Mouse (Mus musculus) ovary, adult 18-20 months (tissue): ENCODE measurements around the gene Pla1a.
"Not testable (repeated sequence)": the region's sequence is repeated elsewhere in the genome, so short reads cannot be mapped to it uniquely, and the experiment has no call there.

Experiments used
- DNase-seq: peaks from one replicate; pipeline ENCODE4 v3.0.0; 2022; ENCODE audit warnings: low spot score, mixed read lengths

Gene Pla1a

DNA sequence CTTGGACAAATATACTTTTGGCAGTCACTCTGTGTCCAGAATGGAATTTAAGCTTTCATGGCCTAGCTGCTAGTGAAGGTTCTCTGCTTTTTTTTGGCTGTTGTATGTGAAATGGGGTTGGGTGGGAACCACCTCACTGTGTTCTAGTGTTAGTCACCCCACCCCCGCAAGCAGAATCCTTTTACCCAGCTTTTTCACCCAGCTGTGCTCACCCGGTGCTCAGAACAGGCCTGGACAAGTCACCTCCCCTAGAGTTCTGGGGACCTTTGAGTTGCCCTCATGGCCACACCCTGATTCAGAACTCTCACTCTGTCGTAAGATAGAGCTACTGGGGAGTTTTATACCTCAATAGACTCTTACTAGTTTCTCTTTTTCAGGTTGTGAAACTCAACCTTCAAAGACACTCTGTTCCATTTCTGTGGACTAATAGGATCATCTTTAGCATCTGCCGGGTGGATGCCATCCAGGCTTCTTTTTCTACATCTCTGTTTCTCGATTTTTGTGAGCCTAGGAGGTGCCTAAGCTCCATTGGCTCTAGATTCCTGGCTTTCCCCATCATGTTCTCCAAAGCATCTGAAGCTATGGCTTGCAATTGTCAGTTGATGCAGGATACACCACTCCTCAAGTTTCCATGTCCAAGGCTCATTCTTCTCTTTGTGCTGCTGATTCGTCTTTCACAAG, 25.8 kb upstream of the Pla1a start:
- no peak for DNase-seq

DNA sequence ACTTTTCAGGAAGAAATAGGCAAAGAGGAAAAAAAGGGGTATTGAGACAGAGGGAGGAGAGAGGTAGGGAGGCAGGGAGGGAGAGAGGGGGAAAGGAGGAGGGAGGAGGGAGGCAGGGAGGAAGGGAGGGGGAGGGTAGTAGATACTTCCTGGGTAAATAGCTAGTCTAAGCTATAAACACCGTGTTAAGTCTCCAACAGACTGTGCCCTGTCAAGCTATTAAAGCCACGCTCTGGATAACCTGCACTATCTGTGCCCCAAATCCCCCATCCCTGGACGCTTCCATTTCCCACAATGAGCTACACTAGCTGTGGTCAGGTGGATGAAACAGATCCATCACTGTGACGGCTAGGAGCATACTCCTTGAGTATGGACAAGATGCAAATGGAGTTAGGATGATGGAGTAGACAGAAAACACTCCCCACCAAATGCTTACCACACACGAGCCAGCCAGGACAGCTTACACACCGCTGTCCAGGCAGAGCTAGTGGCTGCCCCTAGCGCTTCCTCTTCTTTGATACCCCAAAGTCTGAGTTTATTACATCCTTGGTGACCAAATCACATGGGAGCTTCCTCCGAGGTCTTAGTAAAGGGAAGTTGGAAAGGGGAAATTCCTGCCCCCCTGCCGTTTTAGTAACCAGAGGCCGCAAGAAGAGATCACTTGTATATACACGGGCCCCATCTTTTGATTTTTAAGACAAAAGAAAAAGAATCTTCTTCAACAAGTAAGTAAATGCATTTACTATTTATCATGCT, 24.0 kb upstream of the Pla1a start:
- no peak for DNase-seq

DNA sequence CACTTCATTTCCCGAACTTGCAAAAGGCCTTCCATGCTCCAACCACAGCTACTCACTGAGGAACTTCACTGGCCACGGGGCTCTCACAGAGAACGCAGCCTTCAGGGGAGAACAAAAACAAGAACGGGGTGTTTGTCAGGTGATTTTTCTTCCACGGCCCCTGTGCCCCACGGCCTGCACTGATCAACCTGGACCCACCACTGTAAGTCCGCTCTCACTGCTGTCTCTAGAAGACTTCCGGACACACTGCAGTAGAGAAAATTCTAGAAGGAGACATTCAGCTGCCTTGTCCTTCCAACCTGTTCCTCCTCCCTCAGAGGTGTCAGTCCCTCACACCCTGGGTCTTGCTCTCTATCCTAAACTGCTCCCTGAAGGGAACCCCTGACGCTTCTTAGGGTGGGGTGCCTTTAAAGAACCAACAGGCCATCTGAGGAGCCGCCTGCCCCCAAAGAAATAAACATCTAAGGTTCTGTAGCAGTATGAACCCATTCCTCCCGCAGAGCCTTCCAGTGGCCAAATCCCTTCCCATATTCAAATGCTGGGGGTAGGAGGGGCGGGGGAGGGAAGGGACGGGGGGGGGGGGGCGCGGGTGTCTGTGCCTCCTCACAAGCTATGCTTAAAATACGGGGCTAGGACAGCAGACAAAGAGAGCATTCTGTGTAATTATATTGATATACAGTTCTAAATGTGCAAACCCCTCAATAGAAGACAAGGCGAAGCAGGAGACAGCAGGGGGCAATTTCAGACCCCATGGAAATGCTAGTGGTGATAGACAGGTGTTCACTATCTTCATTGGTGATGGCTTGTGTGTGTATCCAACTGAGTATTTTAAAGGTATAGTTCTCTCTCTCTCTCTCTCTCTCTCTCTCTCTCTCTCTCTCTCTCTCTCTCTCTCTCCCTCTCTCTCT, 22.8 kb upstream of the Pla1a start, which contains the start of gene Cd80:
Cd80 (plus strand) TSS at position 51 of the 908 bp plus-strand sequence.
- DNase-seq, result no peak

DNA sequence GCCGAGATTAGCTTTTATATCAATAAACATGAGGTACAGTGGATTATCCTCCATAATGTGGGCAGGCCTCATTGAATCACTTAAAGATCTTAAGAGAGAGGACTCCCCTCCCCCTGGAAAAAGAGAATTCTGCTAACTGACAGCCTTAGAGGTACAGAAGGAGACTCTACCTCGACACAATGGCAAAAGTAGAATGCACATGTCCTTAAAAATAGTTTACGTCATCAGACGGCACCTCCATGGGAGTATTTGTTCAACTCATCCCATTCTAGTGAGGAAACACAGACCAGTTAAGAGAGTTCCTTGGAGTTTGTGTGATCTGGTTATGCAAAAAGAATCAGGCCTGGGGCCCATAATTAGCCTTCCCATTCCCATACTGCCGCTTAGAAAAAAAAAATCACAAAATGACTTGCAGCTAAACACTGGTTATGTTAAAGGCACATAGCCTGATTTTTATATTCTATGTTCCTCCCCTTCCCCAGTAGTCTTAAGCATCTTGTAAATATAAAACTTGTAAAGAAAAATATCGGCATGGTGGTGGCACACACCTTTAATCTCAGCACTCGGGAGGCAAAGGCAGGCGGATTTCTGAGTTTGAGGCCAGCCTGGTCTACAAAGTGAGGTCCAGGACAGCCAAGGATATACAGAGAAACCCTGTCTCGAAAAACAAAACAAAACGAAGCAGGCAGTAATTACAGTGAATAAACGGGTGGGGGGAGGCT, 21.7 kb upstream of the Pla1a start:
- DNase-seq, result no peak

DNA sequence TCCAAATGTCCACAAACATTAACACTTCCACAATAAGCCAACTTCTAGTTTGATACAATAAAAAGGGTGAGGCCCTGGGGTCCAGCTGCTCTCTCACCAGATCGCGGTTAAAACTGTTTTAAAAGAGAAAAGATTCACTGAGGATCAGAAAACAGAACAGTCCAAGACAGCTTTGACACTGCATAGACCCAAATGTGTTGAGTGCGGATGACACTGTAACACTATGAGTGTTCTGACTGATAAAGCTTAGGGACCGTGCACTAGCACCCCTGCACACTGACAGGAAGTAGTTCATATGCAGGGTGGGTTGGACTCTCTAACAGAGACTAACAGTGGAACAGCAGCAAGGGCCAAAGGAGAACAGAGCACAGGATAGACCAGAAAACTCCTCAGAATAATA, 21.0 kb upstream of the Pla1a start:
- no peak for DNase-seq

DNA sequence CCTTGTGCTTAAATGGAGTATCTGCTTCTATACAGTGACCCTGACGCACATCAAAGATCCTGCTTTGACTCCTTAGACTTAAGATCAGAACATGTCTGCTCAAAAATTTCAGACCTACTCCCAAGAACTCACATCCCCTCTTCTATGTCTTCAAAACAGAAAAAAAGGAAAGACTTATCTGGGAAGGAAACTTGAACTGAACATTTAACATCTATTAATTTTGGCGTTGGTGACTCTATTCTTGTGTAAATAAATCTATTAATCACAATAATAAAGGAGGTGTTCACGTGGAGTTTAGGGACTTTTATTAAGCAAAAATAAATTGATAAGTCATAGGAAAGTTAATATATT, 20.2 kb upstream of the Pla1a start:
- DNase-seq, result no peak

DNA sequence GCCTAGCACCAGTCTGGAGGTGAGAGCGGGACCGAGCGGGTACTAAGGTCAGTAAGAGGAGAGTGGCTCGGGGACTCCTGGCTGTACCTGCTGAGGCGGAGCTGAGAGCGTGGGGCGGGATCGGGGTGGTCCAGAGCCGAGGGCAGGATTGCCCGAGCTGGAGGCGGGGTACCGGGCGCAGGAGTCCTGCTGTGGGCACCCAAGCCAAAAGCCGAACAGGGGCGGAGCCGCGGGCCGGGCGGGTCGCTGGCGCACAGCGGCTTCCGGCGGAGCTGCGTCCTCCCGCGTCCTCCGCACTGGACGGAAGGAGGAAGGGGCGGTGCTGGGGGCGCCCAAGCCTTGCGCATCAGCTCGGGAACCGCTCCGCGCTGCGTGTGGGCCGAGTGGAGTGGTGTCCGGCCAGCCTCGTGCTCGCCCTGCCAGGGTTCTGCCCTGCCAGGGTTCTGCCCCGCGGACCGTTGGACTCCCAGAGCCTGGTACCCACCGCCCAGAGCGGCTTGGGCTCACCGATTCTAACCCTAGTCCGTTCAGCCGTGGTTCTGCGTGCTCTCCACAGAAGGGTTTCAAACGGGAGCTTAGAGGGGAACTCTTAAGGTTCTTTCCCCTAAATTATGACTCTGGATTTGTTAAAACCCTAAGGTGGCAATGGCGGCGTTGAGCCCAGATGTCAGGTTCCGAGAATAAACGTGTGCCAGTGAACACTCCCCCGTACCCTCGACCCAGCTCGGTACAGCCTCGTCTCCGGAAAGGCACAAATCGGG, 19.7 kb upstream of the Pla1a start, which contains the start of gene Adprh:
Adprh (minus strand) TSS at position 262 of the 761 bp plus-strand sequence.
- peak; percentile 94 for DNase-seq

DNA sequence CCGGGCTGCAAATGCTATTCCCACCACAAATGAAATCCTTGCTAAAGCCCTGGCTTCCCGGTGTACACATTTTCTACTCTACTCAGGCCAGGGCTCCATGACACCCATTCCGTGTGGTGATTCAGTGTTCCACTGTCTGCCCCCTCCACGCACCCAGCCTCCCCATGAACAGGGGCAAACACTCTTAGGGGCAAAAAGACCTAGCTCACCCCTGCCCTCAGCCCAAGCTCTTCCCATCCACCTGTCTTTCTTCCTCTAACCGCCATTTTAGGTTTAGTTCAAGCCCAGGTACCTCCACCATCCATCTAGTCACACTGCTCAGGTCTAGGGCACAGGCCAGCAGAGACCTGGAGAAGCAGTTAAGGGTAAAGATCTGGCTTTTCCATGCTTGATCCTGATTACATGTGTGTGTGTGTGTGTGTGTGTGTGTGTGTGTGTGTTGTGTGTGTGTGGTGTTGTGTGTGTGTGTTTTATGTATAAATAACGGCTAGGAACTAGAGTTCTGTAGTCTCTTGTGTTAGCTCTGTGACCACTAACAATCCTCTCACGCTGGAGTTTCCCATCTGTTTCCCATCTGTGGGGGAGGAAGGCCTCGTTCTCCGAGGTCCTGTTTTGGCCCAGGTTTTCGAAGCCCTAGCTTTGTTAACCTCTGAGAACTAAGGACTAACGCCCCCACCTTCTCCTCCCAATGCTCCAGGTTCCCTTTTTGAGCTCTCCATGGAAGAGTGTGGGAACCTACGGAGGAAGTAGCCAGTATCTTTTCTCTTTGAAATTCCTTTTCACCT, 18.7 kb upstream of the Pla1a start:
- no peak for DNase-seq

DNA sequence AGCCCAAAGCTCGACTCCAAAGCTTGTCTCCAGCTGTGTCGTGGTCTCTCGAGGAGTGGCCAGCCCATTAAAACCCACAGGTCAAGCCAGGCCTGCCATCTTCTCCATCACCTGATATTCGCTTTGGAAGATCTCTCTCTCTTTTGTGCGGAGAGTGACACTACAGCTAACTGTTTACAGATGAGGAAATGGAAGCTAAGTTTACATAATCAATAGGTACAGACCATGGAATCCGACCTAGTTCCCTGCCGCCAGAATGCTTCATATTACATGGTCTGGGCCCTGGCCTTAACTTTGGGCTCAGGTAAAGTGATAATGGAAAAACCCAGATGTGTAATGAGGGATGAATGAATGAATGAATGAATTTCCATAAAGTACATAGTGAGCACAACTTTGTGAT, 17.8 kb upstream of the Pla1a start:
- no peak for DNase-seq

DNA sequence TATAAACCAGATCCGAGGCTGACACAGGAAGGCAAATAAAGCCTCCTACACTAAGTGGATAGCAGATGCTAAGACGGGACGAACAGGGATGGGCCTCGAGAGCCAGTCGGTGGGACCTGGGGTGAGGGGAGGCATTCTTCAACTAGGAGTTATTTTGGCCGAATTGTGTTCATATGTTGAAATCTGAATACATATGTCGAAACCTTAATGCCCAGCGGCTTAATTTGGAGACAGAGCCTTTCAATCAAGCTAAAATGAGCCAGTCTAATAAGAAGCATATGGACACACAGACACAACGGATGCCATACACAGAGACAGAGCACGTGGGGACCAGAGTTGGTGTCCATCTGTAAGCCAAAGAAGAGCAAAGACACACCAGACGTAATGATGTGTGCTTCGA, 15.5 kb upstream of the Pla1a start:
- no peak for DNase-seq

DNA sequence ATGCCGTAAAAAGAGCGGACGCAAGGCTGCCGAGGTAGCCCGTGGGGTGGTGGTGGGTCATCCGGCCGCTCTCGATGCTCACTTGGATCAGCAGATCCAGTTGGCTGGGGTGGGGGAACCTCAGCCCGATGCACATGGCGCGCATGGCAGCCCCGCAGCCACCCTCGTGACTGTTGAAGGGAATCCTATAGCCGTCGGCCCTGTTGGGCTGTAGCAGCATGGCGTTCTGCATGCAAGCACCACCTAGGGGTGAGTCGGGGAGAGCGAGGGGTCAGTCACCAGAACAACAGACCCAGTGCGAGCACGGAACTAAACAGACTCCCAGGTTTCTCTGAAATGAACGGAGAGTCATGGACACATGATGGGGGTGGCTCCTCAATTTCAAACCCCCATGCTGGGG, 14.4 kb upstream of the Pla1a start:
- no peak for DNase-seq

DNA sequence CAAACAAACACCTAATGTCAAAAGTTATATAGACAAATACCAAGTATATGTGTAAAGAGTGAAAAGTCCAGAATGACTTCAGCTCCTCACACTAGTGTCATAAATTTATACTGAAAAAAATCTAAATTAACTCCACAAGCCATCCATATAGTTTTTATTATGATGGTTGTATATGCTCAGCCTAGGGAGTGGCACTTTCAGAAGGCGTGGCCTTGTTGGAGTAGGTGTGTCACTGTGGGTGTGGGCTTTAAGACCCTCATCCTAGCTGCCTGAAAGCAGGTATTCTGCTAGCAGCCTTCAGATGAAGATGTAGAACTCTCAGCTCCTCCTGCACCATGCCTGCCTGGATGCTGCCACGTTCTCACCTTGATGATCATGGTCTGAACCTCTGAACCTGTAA, 13.2 kb upstream of the Pla1a start:
- DNase-seq, result not testable (repeated sequence)

DNA sequence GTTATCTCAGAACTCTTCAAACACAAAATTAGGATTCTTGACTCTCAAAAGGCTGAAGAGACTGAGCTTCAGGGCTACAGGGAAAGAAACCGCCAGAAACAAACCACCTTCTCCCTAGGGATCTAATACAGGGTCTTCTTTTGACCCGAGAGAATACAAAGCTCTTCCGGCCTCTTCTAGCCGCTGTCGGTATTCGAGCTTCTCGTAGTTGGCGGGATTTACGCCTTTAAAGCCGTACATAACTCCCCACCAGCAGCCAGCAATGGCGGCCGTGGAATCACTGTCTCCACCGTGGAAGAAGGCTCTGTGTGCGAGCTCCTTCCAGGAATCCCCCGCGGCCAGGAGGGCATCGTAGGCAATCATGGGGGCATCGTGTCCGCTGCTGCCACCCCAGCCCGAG, 12.6 kb upstream of the Pla1a start:
- DNase-seq, result no peak

DNA sequence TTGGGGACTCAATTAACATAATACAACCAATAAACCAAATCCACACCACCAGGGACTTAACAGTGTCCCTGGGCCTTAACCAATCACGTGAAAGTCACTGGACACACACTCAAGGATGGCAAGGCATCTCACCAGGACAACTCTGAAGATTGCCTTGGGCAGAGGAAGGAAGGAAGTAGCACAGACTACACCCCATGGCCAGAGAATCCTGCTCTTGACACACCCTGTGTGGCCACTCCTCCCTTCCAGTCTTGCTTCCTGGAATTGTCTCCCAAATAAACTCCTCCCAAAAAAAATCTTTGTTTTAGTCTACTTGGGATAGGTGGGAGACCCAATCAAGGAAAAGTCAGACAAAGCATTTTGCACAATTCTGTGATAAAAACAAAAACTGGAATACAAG, 12.1 kb upstream of the Pla1a start:
- DNase-seq, result no peak

DNA sequence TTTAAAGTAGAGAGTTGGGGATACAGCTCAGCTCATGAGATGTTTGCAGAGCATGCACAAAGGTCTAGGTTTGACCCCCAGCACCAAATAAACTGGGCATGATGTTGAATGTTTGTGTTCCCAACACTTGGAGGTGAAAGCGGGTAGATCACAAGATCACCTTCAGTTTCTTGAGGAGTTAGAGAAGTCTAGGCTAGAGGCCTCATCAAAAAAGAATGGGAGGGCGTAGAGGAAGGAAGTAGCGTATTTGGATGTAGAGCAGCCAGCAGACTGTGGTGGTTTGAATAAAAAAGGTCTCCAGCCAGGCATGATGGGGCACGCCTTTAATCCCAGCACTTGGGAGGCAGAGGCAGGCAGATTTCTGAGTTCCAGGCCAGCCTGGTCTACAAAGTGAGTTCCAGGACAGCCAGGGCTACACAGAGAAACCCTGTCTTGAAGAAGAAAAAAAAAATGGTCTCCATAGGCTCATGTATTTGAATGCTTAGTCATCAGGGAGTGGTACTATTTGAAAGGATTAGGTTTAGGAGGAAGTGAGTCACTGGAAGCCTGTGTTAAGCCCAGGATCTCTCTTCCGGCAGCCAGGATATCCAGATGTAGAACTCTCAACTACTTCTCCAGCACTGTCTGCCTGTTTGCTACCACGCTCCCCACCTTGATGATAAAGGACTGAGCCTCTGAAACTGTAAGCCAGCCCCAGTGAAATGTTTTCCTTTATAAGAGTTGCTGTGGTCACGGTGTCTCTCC, 10.9 kb upstream of the Pla1a start:
- no peak for DNase-seq

DNA sequence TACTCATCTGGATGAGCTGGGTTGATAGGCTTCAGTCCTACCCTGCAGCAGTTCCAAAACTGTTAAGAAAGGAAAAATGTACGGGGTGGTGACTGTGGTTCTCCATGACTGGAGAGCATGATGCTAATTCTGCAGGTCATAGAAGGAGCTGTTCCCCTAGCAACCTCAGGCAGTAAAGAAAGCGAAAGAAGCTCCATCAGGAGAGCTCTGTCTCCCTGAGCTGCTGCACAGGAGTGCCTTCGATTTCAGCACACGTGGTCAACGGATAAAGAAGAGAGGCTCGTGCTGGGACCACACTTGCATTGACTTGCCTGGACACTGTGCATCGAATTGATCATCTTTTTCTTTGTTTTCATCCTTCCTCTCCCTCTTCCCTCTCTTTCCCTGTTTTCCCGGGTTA, 9.3 kb upstream of the Pla1a start:
- DNase-seq, result no peak

DNA sequence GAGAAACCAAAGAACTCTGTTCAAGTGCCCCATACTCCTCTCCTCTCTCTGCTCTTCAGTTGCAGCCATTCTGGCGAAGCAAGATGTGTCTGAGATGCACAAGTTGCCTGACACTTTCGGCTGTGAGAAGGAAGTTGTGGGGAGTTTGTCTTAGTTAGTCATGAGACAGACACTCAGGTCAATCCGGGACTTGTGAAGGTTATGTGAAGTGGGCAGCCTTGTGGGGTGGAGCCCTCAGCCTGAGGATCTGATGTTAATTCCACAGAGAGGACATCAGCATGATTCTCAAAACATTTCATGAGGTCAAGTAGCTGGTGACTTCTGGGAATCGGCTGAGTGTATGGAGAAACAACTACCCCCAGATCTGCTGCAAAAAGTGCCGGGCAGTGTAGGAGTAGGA, 8.7 kb upstream of the Pla1a start:
- DNase-seq, result no peak

DNA sequence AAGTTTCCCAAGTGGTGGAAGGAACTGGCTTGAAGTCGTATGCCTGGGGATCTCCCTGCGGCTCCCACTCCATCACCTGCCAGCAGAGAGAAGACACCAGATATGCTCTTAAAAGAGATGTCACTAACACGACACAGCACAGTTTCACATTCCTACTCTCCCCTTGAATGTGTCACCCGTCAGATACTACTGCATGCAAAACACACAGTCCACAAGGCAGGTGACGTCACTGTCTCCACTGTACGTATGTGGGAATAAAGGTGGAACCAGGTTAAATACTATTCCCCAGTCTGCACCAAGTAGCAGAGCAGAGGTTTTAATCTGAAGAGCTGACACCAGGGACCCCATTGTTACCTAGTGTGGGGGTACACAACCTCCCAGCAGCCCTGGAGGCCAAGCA, 7.5 kb upstream of the Pla1a start:
- DNase-seq, result no peak

DNA sequence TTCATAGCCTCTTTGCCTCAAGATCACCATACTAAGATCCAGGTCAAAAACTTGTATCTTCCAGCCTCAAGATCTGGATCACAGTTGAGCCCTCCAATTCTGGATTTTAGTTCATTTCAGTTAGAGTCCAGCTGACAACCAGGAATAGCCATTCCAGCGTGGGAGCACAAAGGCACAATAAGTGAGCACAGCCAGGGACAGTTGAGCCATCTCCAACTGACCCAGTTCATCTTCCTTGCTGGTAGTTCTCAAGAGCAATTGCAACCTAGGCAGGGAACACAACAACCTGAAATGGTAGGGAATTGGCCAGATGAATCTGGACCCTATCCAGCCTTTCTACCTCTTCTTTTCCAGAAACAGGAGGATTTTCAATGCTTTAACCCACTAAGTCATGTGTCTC, 6.2 kb upstream of the Pla1a start:
- no peak for DNase-seq

DNA sequence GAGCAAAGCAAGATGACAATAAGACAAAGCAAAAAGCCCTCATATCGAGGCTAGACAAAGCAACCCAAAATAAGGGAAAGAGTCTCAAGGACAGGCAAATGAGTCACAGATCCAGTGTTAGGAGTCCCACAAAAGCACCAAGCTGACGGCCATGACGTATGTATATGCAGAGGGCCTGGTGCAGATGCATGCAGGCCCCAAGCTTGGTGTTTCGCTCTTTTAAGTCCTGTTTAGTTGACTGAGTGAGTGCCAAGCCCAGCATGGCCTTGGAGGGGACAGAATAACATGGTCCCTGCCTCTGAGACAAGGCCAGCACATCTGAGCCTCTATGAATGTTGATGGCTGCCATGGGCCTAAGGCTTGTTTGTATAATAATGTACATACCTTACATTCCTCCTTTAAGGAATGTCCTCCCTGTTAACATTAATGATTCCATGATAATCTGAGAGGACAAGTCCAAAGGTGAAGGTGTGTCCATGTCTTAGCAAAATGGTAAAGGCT, 1.4 kb upstream of the Pla1a start:
- DNase-seq, result peak; percentile 37
